In genomic region chr11:109845601-109846000, GRCm38 (mm10) we compare ENCODE assay signal across 25 mouse cellular contexts. TPM values are rescaled to one million over a fixed set of nuclear protein-coding genes. Genes with fewer than 3 reads are reported as not detected.
A peak's percentile ranks its signal among the peaks of the same experiment; 100 is the strongest.
DNase-seq lines count a peak whose midpoint lies in the region; ATAC-seq lines count a peak whose summit lies in the region.
"Had no signal": no experiment of that assay in that cellular context is flagged by ENCODE, and none has a peak within 500 bp of the region (broad histone marks: within the 10 kb centered on the region; RNA-seq: fewer than 3 reads in every experiment).

No protein-coding gene starts in this region.

- 53% methylated on average over 4 of the region's 4 CpGs for WGBS in hindbrain, embryonic 10.5 days
- WGBS in hindbrain, embryonic 14.5 days = 62% methylated on average over 4 of the region's 4 CpGs
- 35% methylated on average over 4 of the region's 4 CpGs for WGBS in lung, embryonic 16.5 days
- WGBS in neural tube, embryonic 13.5 days = 54% methylated on average over 4 of the region's 4 CpGs

- DNase-seq in hindbrain, embryonic 10.5 days (ENCODE audit: low spot score) = peak; percentile 36
- DNase-seq in hindbrain, embryonic 14.5 days (ENCODE audit: low spot score) = no peak
- no peak for DNase-seq in lung, postnatal 25 days (ENCODE audit: low spot score)
- no peak for DNase-seq in frontal cortex, postnatal 14 days (ENCODE audit: low spot score in 2 of 2)
- no peak for DNase-seq in adrenal gland, postnatal 10 days
- DNase-seq: adrenal gland, adult 8-10 months; cerebellum, adult 11 months; cerebellum, postnatal 36 days; gastrocnemius, postnatal 25 days; kidney, adult 9 months; thymus, adult 2 months had no signal

- no peaks in the 10 kb centered on the region for H3K27me3 ChIP-seq in hindbrain, embryonic 10.5 days (ENCODE audit: insufficient read depth, poor library complexity, severe bottlenecking)
- H3K27me3 ChIP-seq in hindbrain, embryonic 14.5 days (ENCODE audit: control insufficient read depth, insufficient read depth, low read length) = no peaks in the 10 kb centered on the region
- no peaks in the 10 kb centered on the region for H3K27me3 ChIP-seq in lung, embryonic 16.5 days (ENCODE audit: control insufficient read depth, insufficient read depth, low read depth, low read length)
- no peaks in the 10 kb centered on the region for H3K27me3 ChIP-seq in neural tube, embryonic 13.5 days
- H3K27me3 ChIP-seq: embryonic facial prominence, embryonic 13.5 days; heart, embryonic 12.5 days; limb, embryonic 13.5 days; liver, embryonic 15.5 days; neural tube, embryonic 12.5 days had no signal

- no peak for ATAC-seq in hindbrain, embryonic 14.5 days (ENCODE audit: low FRiP score)
- ATAC-seq in lung, embryonic 16.5 days (ENCODE audit: low read depth) = peak; percentile 54; the same call in 1 of the 2 replicates
- ATAC-seq in granulocyte monocyte progenitor cell, adult 5-6 weeks (replicated peaks; ENCODE audit: poor library complexity, severe bottlenecking) = peak; percentile 69
- ATAC-seq in neural tube, embryonic 13.5 days (ENCODE audit: low read depth) = no peak

- H3K36me3 ChIP-seq in hindbrain, embryonic 10.5 days = no peaks in the 10 kb centered on the region
- no peaks in the 10 kb centered on the region for H3K36me3 ChIP-seq in hindbrain, embryonic 14.5 days (replicated peaks; ENCODE audit: control insufficient read depth, insufficient read depth)
- no peaks in the 10 kb centered on the region for H3K36me3 ChIP-seq in lung, embryonic 16.5 days (ENCODE audit: control insufficient read depth, insufficient read depth, low read length)
- H3K36me3 ChIP-seq in neural tube, embryonic 13.5 days = no peaks in the 10 kb centered on the region
- H3K36me3 ChIP-seq: embryonic facial prominence, embryonic 13.5 days; heart, embryonic 12.5 days; limb, embryonic 13.5 days; liver, embryonic 15.5 days; neural tube, embryonic 12.5 days had no signal

- H3K4me2 ChIP-seq in hindbrain, embryonic 14.5 days (replicated peaks) = no peak overlapping the region
- H3K4me2 ChIP-seq in lung, embryonic 16.5 days (ENCODE audit: low read depth, low read length) = no peak overlapping the region
- no peak overlapping the region for H3K4me2 ChIP-seq in neural tube, embryonic 13.5 days
- H3K4me2 ChIP-seq: embryonic facial prominence, embryonic 13.5 days; limb, embryonic 13.5 days; liver, embryonic 15.5 days; neural tube, embryonic 12.5 days had no signal

- peaks cover 20% of the 10 kb centered on the region for H3K4me1 ChIP-seq in hindbrain, embryonic 10.5 days (replicated peaks)
- H3K4me1 ChIP-seq in hindbrain, embryonic 14.5 days (replicated peaks; ENCODE audit: control insufficient read depth, insufficient read depth, low read length) = no peaks in the 10 kb centered on the region; the same call in 1 of the 2 replicates
- peaks cover 13% of the 10 kb centered on the region for H3K4me1 ChIP-seq in lung, embryonic 16.5 days (replicated peaks; ENCODE audit: control insufficient read depth, insufficient read depth, low read length)
- 0 out of 2 replicates have a peak, but pooled peaks cover 7% of the 10 kb centered on the region for H3K4me1 ChIP-seq in neural tube, embryonic 13.5 days (replicated peaks)
- H3K4me1 ChIP-seq: heart, embryonic 12.5 days; liver, embryonic 15.5 days; neural tube, embryonic 12.5 days had no signal

- no peak overlapping the region for H3K9ac ChIP-seq in hindbrain, embryonic 14.5 days
- no peak overlapping the region for H3K9ac ChIP-seq in lung, embryonic 16.5 days (ENCODE audit: low read length)
- no peak overlapping the region for H3K9ac ChIP-seq in neural tube, embryonic 13.5 days
- H3K9ac ChIP-seq: embryonic facial prominence, embryonic 13.5 days; heart, embryonic 12.5 days; limb, embryonic 13.5 days; liver, embryonic 15.5 days; neural tube, embryonic 12.5 days had no signal

- H3K9me3 ChIP-seq in hindbrain, embryonic 10.5 days = no peaks in the 10 kb centered on the region
- no peaks in the 10 kb centered on the region for H3K9me3 ChIP-seq in hindbrain, embryonic 14.5 days (ENCODE audit: control insufficient read depth, low read length)
- no peaks in the 10 kb centered on the region for H3K9me3 ChIP-seq in lung, embryonic 16.5 days (ENCODE audit: control insufficient read depth, low read length)
- H3K9me3 ChIP-seq in neural tube, embryonic 13.5 days = no peaks in the 10 kb centered on the region
- H3K9me3 ChIP-seq: limb, embryonic 13.5 days; liver, embryonic 15.5 days; neural tube, embryonic 12.5 days had no signal

- H3K4me3 ChIP-seq in hindbrain, embryonic 10.5 days = no peak overlapping the region
- H3K4me3 ChIP-seq in hindbrain, embryonic 14.5 days (replicated peaks; ENCODE audit: low read length) = no peak overlapping the region
- H3K4me3 ChIP-seq in lung, embryonic 16.5 days (ENCODE audit: low read length) = no peak overlapping the region
- no peak overlapping the region for H3K4me3 ChIP-seq in neural tube, embryonic 13.5 days
- H3K4me3 ChIP-seq: embryonic facial prominence, embryonic 13.5 days; heart, embryonic 12.5 days; left cerebral cortex, adult 2 months; limb, embryonic 13.5 days; liver, embryonic 15.5 days; neural tube, embryonic 12.5 days had no signal

- H3K27ac ChIP-seq in hindbrain, embryonic 10.5 days = 0 out of 2 replicates have a peak overlapping the region, but pooled peaks have one; percentile 35
- no peak overlapping the region for H3K27ac ChIP-seq in hindbrain, embryonic 14.5 days
- H3K27ac ChIP-seq in lung, embryonic 16.5 days (ENCODE audit: low read length) = peak overlapping the region; percentile 70
- 0 out of 2 replicates have a peak overlapping the region, but pooled peaks have one; percentile 33 for H3K27ac ChIP-seq in neural tube, embryonic 13.5 days (replicated peaks)
- H3K27ac ChIP-seq: embryonic facial prominence, embryonic 13.5 days; left cerebral cortex, adult 2 months; limb, embryonic 13.5 days; liver, embryonic 15.5 days; neural tube, embryonic 12.5 days had no signal

RNA-seq across cellular contexts. Expression of gene 1700012B07Rik, which starts 17.8 kb away (rescaled TPM):
- polyA plus RNA-seq in hindbrain, embryonic 10.5 days (2016; fragmentation: Nextera tagmentation; extraction: Ambion mirVana) = not detected in 2 replicates
- polyA plus RNA-seq in hindbrain, embryonic 14.5 days (2014; fragmentation: Nextera tagmentation; extraction: Ambion mirVana) = not detected in 2 replicates
- polyA plus RNA-seq in lung, embryonic 16.5 days (2015; fragmentation: Nextera tagmentation; extraction: Ambion mirVana) = not detected in 2 replicates
- not detected in 2 replicates for total RNA-seq in granulocyte monocyte progenitor cell, adult 5-6 weeks (2014; fragmentation: Nextera tagmentation)
- not detected in 2 replicates for total RNA-seq in granulocyte monocyte progenitor cell, adult 5-6 weeks (2017)
- polyA plus RNA-seq in neural tube, embryonic 13.5 days (2015; fragmentation: Nextera tagmentation; extraction: Ambion mirVana) = not detected in 2 replicates
- total RNA-seq in adrenal gland, postnatal 10 days (2021) = not detected
- total RNA-seq: adrenal gland, adult 8-10 months; gastrocnemius, postnatal 25 days; heart, postnatal 25 days; left cerebral cortex, adult 2 months; megakaryocyte-erythroid progenitor cell, adult 5-6 weeks; midbrain, postnatal 0 days had no signal
- polyA plus RNA-seq: embryonic facial prominence, embryonic 13.5 days; frontal cortex, adult 2 months; heart, embryonic 12.5 days; intestine, embryonic 14.5 days; limb, embryonic 13.5 days; liver, embryonic 15.5 days; midbrain, postnatal 0 days; neural tube, embryonic 12.5 days had no signal

Comparison
In these comparisons a context has a peak if more than half of its experiments do, and no peak if none do; other contexts are left out.
1. ATAC-seq: peak in lung, embryonic 16.5 days (single experiment) and granulocyte monocyte progenitor cell, adult 5-6 weeks (single experiment); none in hindbrain, embryonic 14.5 days (single experiment) and neural tube, embryonic 13.5 days (single experiment).